Mouse (Mus musculus): ENCODE data around the gene Hist1h3f.
"Not testable (repeated sequence)": the region's sequence is repeated elsewhere in the genome, so short reads cannot be mapped to it uniquely, and the experiment has no call there.

Gene Hist1h3f

GRCm38 (mm10) chr13:23530181-23530900 lies 13.5 kb upstream of the Hist1h3f start:
- POLR2A ChIA-PET, result interaction anchor here (0.5 to 24.7 kb wide), 158 partner anchors 8 to 1813 kb away, joined by 3 to 692 read pairs (median 5); partner anchors contain the start of genes Hist1h4d (in 4 of the 4), Hist1h2ac (in 3 of the 4), Hist1h2ae (in 3 of the 4) and Hist1h2ag (in 3 of the 4)
- CTCF ChIA-PET, result interaction anchor here in 1 of 4 experiments (2.4 kb wide), 1 partner anchor 129 kb away, joined by 11 read pairs; no protein-coding TSS in a partner anchor

GRCm38 (mm10) chr13:23530901-23531875 lies 12.7 kb upstream of the Hist1h3f start, which contains the start of gene Hist1h4h:
TSS of gene Hist1h4h (plus strand) at chr13:23531050.
- CTCF ChIA-PET, result interaction anchor here in 1 of 4 experiments (2.4 kb wide), 1 partner anchor 130 kb away, joined by 11 read pairs; no protein-coding TSS in a partner anchor
- POLR2A ChIA-PET, result interaction anchor here (0.5 to 24.7 kb wide), 164 partner anchors 8 to 1814 kb away, joined by 3 to 692 read pairs (median 5); partner anchors contain the start of genes Hist1h4d (in 4 of the 4), Hist1h2ac (in 3 of the 4), Hist1h2ae (in 3 of the 4) and Hist1h2ag (in 3 of the 4)

- ChIA-PET POLR2A (interaction anchor here (0.7 to 24.7 kb wide), 55 partner anchors 9 to 234 kb away, joined by 3 to 692 read pairs (median 16); partner anchors contain the start of genes Hist1h4f (in 4 of the 4), Hist1h2ad (in 3 of the 4), Hist1h2ae (in 3 of the 4) and Hist1h2bf (in 3 of the 4)), CTCF (no interaction called here)
Measured at GRCm38 (mm10) chr13:23532262-23533075, 11.4 kb upstream of the Hist1h3f start.

DNA sequence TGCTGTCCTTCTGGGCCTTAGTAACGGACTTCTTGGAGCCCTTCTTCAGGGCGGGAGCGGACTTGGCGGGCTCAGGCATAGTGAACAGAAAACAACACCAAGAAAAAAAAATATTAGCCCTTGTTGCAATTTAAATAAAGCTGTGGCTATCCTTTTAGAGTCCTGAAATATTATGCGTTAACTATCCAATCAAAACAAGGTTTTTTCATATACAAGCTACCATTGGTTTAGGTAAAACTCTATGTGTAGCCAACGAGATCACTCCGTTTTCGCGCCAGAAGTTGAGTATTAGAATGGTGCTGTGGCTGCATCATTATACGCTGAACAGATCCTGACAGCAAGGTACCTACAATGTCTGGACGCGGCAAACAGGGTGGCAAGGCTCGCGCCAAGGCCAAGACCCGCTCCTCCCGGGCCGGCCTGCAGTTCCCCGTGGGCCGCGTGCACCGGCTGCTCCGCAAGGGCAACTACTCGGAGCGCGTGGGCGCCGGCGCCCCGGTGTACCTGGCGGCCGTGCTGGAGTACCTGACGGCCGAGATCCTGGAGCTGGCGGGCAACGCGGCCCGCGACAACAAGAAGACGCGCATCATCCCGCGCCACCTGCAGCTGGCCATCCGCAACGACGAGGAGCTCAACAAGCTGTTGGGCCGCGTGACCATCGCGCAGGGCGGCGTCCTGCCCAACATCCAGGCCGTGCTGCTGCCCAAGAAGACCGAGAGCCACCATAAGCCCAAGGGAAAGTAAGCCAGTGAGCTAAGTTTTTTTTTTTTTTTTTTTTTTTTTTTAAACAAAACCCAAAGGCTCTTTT lies 10.1 kb upstream of the Hist1h3f start, which contains the start of gene Hist1h2af:
Gene Hist1h2af, plus strand, starts transcription at position 347 of the 808 bp plus-strand sequence.
- ChIA-PET POLR2A (interaction anchor here (0.5 to 24.7 kb wide), 129 partner anchors 8 to 1823 kb away, joined by 3 to 692 read pairs (median 6); partner anchors contain the start of genes Hist1h4d (in 4 of the 4), Hist1h4f (in 4 of the 4), Hist1h1a (in 3 of the 4) and Hist1h1d (in 3 of the 4)), CTCF (interaction anchor here in 2 of 4 experiments (0.6 to 1.1 kb wide), 3 partner anchors 9 to 132 kb away, joined by 3 read pairs; partner anchors contain the start of genes Hist1h2ae (in 1 of the 2), Hist1h2bg (in 1 of the 2) and Hist1h2bh (in 1 of the 2))

DNA sequence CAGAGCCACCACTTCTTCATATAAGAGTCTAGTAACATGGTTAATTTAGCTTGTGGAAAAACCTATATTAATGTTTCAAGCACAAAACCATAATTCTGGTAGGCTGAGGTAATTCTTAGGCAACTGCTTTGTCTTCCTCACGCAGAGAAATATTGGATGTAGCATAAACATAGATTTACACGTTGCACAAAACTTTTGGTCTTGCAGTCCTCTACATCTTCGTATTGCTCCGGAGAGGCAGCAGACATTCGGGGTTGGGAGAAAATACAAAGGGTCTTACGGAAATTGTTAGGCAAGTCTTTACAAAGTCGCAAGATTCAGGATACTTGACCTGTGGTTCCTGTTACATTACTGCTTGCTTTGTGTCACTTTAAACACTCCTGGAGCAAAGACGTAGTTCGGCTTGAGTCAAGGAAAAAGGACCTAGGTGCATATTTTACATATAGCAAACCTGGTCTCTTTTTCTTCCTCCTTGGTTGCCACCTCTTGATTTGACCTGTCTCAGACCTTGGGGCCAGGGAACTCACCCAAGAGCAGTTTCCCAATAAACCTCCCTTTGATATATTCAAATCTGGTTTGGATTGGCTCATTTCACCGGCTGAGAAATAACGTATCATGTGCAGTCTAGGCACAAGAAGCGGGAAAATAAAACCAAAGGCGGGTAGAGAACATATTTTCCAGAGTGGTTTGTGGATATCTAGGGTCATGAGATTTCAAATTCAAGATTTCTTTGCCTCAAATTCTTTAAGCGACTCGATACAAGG lies 9.3 kb upstream of the Hist1h3f start:
- CTCF ChIA-PET, result interaction anchor here in 2 of 4 experiments (0.6 to 0.7 kb wide), 2 partner anchors 37 to 133 kb away, joined by 3 read pairs; partner anchors contain the start of genes Hist1h2ae (in 1 of the 2) and Hist1h2bg (in 1 of the 2)
- POLR2A ChIA-PET, result interaction anchor here (0.5 to 24.7 kb wide), 102 partner anchors 7 to 1824 kb away, joined by 3 to 692 read pairs (median 6); partner anchors contain the start of genes Hist1h4f (in 4 of the 4), Hist1h1a (in 3 of the 4), Hist1h2ac (in 3 of the 4) and Hist1h2ae (in 3 of the 4)

DNA sequence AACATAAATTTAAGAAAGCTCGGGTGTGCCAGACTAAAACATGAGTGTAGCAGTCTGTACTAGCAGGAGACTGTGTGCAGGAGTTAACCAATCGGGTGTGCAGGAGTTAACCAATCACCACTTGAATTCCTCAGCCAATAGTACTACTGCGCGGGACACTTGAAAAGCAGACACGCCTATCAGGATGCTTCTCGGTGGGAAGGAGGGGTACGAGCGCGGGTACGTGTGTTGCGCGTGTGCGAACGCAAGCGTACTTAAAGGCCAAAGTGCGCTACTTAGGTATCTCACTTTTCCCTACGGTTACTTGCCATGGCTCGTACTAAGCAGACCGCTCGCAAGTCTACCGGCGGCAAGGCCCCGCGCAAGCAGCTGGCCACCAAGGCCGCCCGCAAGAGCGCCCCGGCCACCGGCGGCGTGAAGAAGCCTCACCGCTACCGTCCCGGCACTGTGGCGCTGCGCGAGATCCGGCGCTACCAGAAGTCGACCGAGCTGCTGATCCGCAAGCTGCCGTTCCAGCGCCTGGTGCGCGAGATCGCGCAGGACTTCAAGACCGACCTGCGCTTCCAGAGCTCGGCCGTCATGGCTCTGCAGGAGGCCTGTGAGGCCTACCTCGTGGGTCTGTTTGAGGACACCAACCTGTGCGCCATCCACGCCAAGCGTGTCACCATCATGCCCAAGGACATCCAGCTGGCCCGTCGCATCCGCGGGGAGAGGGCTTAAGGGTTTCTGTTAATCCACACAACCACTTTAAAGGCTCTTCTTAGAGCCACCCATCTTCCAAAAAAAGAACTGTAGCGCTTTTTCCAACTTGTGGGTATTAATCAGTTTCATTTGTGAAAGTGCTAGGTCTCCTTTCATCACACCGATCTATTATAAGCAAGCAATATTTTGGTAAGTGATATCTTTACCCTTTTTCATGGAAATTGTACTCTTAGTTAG lies 8.4 kb upstream of the Hist1h3f start, which contains the start of gene Hist1h3g:
Gene Hist1h3g, plus strand, starts transcription at position 286 of the 939 bp plus-strand sequence.
- POLR2A ChIA-PET, result interaction anchor here (0.5 to 24.7 kb wide), 57 partner anchors 9 to 1492 kb away, joined by 3 to 692 read pairs (median 8); partner anchors contain the start of genes Hist1h4f (in 4 of the 4), Hist1h2ae (in 3 of the 4), Hist1h2bg (in 3 of the 4) and Hist1h2bj (in 3 of the 4)

GRCm38 (mm10) chr13:23536076-23536822 lies 7.6 kb upstream of the Hist1h3f start:
- POLR2A ChIA-PET, result interaction anchor here (0.5 to 24.7 kb wide), 40 partner anchors 8 to 1671 kb away, joined by 3 to 692 read pairs (median 5); partner anchors contain the start of genes Hist1h4f (in 4 of the 4), Hist1h2ae (in 3 of the 4), Hist1h2bg (in 3 of the 4) and Hist1h4d (in 3 of the 4)
- CTCF ChIA-PET, result interaction anchor here in 2 of 4 experiments (0.6 to 1.4 kb wide), 3 partner anchors 134 to 136 kb away, joined by 3 read pairs; no protein-coding TSS in a partner anchor

More for the DNA sequence above, 8.4 kb upstream of the Hist1h3f start, which contains the start of gene Hist1h3g:
- CTCF ChIA-PET, result not testable (repeated sequence)

DNA sequence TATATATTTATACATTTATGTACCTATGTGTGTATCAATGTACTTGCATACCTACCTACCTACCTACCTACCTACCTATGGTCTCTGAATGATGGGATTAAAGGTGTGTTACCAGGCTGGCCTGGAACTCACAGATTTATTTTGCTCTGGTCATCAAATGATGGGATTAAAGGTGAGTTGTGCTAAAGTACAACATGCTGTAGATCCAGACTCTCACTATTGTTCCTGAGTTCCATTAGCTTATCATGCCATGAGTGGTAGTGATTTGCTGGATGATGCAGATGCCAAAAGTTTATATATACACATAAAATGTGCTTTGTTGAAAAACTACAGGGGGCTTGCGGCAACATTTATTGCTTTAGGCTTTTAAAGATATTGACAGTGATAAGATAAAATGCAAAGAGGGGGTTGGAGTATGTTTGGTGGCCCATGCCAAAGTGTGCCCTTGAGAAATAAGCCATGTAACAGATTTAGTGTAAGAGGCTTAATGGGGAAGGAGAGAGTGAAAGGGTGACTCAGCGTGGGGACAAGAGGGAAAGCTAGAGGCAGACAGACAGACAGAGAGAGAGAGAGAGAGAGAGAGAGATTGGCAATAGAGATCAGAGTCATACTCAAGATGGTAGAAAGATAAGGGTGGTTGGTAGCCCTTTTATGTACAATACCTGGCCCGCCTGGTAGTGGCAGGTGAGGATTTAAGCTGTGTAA lies 6.7 kb upstream of the Hist1h3f start:
- ChIA-PET POLR2A (interaction anchor here in 3 of 4 experiments (0.8 to 24.7 kb wide), 36 partner anchors 9 to 1493 kb away, joined by 3 to 692 read pairs (median 4); partner anchors contain the start of genes Hist1h2ae (in 3 of the 3), Hist1h2bg (in 3 of the 3), Hist1h4d (in 3 of the 3) and Hist1h4f (in 3 of the 3)), CTCF (interaction anchor here in 1 of 4 experiments (1.4 kb wide), 1 partner anchor 135 kb away, joined by 3 read pairs; no protein-coding TSS in a partner anchor)

DNA sequence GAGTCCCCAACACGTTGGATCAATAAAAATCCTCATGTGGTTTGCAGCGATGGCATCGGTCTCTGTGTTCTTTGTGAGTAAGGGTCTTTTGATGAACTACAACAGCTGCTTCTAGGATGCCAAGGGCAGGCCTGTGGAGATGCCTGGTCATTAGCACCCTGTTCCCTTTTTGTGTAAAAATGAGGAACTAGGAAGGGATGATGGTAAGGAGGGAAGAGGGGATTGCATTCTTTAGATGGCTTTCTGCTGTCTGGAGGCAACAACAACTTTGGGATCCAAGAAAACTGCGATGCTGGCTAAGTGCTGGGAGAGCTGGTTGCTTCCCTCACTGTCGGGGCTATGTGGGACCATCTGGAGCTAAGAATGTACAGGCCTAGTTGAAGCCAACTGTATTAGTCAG lies 5.6 kb upstream of the Hist1h3f start:
- CTCF ChIA-PET, result no interaction called here
- POLR2A ChIA-PET, result interaction anchor here in 3 of 4 experiments (0.6 to 24.7 kb wide), 28 partner anchors 7 to 1494 kb away, joined by 3 to 692 read pairs (median 4); partner anchors contain the start of genes Hist1h2ae (in 3 of the 3), Hist1h2bg (in 3 of the 3), Hist1h4d (in 3 of the 3) and Hist1h4f (in 3 of the 3)

DNA sequence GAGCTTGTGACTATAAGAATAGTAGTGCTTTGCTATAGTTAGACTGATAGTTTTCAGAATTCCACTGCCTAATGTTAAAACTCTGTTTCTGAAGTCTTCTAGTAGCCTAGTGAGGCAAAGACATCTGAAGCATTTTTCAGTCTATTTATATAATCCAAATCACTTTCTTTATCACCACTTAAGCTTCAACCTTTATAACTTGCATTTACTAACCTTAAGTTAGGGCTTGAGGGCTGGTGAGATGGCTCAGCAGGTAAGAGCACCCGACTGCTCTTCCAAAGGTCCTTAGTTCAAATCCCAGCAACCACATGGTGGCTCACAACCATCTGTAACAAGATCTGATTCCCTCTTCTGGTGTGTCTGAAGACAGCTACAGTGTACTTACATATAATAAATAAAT lies 4.0 kb upstream of the Hist1h3f start:
- ChIA-PET CTCF (interaction anchor here in 1 of 4 experiments (1.8 kb wide), 1 partner anchor 17 kb away, joined by 3 read pairs; no protein-coding TSS in a partner anchor), POLR2A (interaction anchor here (0.5 to 24.7 kb wide), 27 partner anchors 9 to 1504 kb away, joined by 3 to 692 read pairs (median 6); partner anchors contain the start of genes Hist1h2ae (in 3 of the 4), Hist1h2bg (in 3 of the 4), Hist1h4d (in 3 of the 4) and Hist1h4f (in 3 of the 4))

DNA sequence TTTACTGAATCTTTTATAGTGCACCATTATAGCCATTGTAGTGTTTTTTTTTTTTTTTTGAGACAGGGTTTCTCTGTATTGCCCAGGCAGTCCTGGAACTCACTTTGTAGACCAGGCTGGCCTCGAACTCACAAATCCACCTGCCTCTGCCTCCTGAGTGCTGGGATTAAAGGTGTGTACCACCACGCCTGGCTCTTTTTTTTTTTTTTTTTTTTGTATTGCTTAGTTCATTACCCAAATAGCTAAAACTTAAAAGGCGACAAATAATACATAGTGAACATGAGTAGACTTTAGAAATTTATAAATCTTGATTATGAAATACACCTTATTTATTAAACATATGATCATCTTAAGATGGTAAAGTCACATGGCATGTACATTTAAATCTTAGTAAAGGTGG lies 2.4 kb upstream of the Hist1h3f start:
- POLR2A ChIA-PET, result interaction anchor here (0.5 to 24.7 kb wide), 50 partner anchors 7 to 1712 kb away, joined by 3 to 692 read pairs (median 6); partner anchors contain the start of genes Hist1h2ae (in 3 of the 4), Hist1h2bg (in 3 of the 4), Hist1h4d (in 3 of the 4) and Hist1h4f (in 3 of the 4)
- CTCF ChIA-PET, result interaction anchor here in 1 of 4 experiments (1.8 kb wide), 1 partner anchor 15 kb away, joined by 3 read pairs; no protein-coding TSS in a partner anchor

All from embryonic stem cell, embryonic (primary cell).